Mouse (Mus musculus): ENCODE measurements around the gene Syne1. TPM values are rescaled to one million over a fixed set of nuclear protein-coding genes. Genes with fewer than 3 reads are reported as not detected.

Gene Syne1
- polyA plus RNA-seq, 1 experiment from 2014 or later: 2.5 TPM

DNA sequence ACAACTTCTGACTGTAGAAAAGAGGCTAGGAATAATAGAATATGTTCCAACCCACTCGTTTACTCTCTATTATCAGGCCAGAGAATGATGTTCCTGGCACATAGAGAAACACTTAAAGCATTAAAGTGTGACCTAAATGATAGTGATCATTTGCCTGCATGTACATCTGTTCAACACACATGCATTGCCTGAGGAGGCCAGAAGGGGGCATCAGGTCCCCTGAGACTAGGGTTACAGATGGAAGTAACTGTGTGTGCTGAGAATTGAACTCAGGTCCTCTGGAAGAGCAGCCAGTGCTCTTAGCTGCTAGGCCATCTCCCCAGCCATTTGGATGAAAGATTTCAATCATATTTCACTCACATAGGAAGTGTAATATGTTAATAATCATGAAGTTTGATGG lies 380.9 kb downstream of the Syne1 start:
- H3K36me3 ChIP-seq: peaks cover 25% of the 10 kb centered on the region
- ATAC-seq (ENCODE audit: low read depth) (no peak), DNase-seq (no peak)
- H3K9me3 ChIP-seq (replicated peaks): no peaks in the 10 kb centered on the region; the same call in 1 of the 2 replicates
- H3K27me3 ChIP-seq: no peaks in the 10 kb centered on the region
- no peak overlapping the region for H3K4me2 ChIP-seq
- no peak overlapping the region for H3K27ac ChIP-seq
- no peak overlapping the region for H3K9ac ChIP-seq
- WGBS (ENCODE audit: insufficient replicate concordance): 68% methylated on average over 1 of the region's 1 CpGs
- no peak overlapping the region for H3K4me3 ChIP-seq (replicated peaks)
- H3K4me1 ChIP-seq (replicated peaks): peaks cover 7% of the 10 kb centered on the region

- DNase-seq: no peak
- 57% methylated on average over 3 of the region's 3 CpGs for WGBS (ENCODE audit: insufficient replicate concordance)
- no peak for ATAC-seq (ENCODE audit: low read depth)
- no peaks in the 10 kb centered on the region for H3K27me3 ChIP-seq
- peaks cover 10% of the 10 kb centered on the region for H3K4me1 ChIP-seq (replicated peaks)
- H3K9ac ChIP-seq: no peak overlapping the region
- H3K9me3 ChIP-seq (replicated peaks): no peaks in the 10 kb centered on the region; the same call in 1 of the 2 replicates
- peaks cover 20% of the 10 kb centered on the region for H3K36me3 ChIP-seq
- H3K4me3 ChIP-seq (replicated peaks): no peak overlapping the region
- no peak overlapping the region for H3K27ac ChIP-seq
- no peak overlapping the region for H3K4me2 ChIP-seq
Observed at GRCm38 (mm10) chr10:5167481-5167880, 383.8 kb downstream of the Syne1 start.

- no peak overlapping the region for H3K27ac ChIP-seq
- no peaks in the 10 kb centered on the region for H3K27me3 ChIP-seq
- H3K36me3 ChIP-seq: peaks cover 11% of the 10 kb centered on the region
- DNase-seq (no peak), ATAC-seq (ENCODE audit: low read depth) (peak; percentile 69)
- H3K4me3 ChIP-seq (replicated peaks): no peak overlapping the region
- H3K4me1 ChIP-seq (replicated peaks): peaks cover 10% of the 10 kb centered on the region
- 19% methylated on average over 5 of the region's 5 CpGs for WGBS (ENCODE audit: insufficient replicate concordance)
- no peak overlapping the region for H3K4me2 ChIP-seq
- no peaks in the 10 kb centered on the region for H3K9me3 ChIP-seq (replicated peaks)
- H3K9ac ChIP-seq: no peak overlapping the region
Observed at GRCm38 (mm10) chr10:5165439-5165838, 385.8 kb downstream of the Syne1 start.

DNA sequence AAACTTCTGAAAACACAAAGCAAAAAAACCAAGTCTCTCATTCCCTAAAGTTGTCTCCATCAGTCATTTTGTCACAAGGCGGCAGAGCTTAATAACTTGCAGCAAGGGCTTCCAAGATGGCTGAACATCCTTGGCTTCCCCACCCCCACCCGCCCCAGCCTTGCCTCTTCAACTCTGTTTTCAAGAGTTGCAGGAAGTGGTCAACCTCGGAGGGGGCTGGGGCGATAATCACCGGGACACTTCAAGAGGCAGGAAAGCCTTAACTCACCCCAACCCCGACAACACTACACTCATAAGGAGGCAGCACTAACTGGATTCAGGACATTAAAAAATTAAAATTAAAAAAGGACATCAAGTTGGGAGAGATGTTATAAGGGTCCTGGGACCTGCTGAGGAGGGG lies 387.5 kb downstream of the Syne1 start:
- H3K27ac ChIP-seq: no peak overlapping the region
- no peak overlapping the region for H3K4me2 ChIP-seq
- H3K9ac ChIP-seq: no peak overlapping the region
- 0 out of 2 replicates have a peak, but pooled peaks cover 9% of the 10 kb centered on the region for H3K36me3 ChIP-seq
- H3K9me3 ChIP-seq (replicated peaks): no peaks in the 10 kb centered on the region
- H3K27me3 ChIP-seq: no peaks in the 10 kb centered on the region
- peaks cover 10% of the 10 kb centered on the region for H3K4me1 ChIP-seq (replicated peaks)
- no peak for ATAC-seq (ENCODE audit: low read depth)
- no peak for DNase-seq
- no peak overlapping the region for H3K4me3 ChIP-seq (replicated peaks)
- WGBS (ENCODE audit: insufficient replicate concordance): 19% methylated on average over 6 of the region's 6 CpGs

DNA sequence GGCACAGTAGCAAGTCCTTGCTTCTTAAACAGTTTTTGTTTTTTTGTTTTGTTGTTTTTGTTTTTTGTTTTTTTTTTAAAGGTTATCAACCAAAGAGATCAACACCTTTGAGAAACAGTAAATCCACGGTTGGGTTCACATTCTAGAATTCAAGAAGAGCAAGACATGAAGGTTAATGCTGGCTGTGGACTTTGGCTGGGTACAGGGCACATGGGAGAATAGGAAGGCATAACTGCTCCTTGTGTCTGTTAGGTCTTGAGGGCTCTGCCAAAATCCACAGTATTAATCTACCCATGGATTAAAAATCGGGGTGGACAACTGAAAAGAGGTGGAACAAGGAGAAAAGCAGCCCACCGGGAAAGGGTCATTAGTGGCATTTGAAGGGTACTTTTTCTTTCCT lies 388.0 kb downstream of the Syne1 start:
- H3K36me3 ChIP-seq: 0 out of 2 replicates have a peak, but pooled peaks cover 4% of the 10 kb centered on the region
- H3K27me3 ChIP-seq: no peaks in the 10 kb centered on the region
- H3K4me2 ChIP-seq: no peak overlapping the region
- no peak for DNase-seq
- no peak overlapping the region for H3K4me3 ChIP-seq (replicated peaks)
- no peak for ATAC-seq (ENCODE audit: low read depth)
- no peaks in the 10 kb centered on the region for H3K9me3 ChIP-seq (replicated peaks)
- H3K4me1 ChIP-seq (replicated peaks): peaks cover 10% of the 10 kb centered on the region
- WGBS (ENCODE audit: insufficient replicate concordance): 70% methylated on average over 3 of the region's 3 CpGs
- H3K9ac ChIP-seq: no peak overlapping the region
- H3K27ac ChIP-seq: no peak overlapping the region

DNA sequence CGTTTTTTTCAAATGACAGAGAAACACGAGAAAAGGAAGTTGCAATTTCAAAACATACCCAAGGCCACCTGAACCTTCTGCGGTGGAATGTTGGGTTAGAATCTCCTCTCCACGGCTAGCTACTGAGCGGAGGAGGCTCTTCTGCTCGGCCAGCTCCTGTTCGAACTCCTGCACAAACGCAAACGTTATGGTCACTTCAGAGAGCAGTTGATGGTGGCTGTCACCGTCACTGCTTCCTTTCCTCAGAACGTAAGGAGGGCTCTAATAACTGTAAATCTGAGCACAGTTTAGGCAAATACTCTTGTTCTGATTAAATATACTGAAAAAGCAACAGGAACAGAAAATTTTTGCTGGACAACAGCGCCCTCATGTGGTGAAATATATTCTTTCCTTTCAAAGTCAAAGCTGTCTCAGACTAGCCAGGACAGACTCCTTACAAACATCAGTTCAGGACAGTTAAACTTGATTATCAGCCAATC lies 389.8 kb downstream of the Syne1 start:
- ATAC-seq (ENCODE audit: low read depth) (no peak), DNase-seq (peak; percentile 14)
- H3K4me2 ChIP-seq: no peak overlapping the region
- peaks cover 10% of the 10 kb centered on the region for H3K4me1 ChIP-seq (replicated peaks)
- WGBS (ENCODE audit: insufficient replicate concordance): 50% methylated on average over 12 of the region's 12 CpGs
- H3K27me3 ChIP-seq: no peaks in the 10 kb centered on the region
- no peak overlapping the region for H3K4me3 ChIP-seq (replicated peaks)
- no peak overlapping the region for H3K9ac ChIP-seq
- 0 out of 2 replicates have a peak, but pooled peaks cover 3% of the 10 kb centered on the region for H3K36me3 ChIP-seq
- H3K27ac ChIP-seq: no peak overlapping the region
- no peaks in the 10 kb centered on the region for H3K9me3 ChIP-seq (replicated peaks)

DNA sequence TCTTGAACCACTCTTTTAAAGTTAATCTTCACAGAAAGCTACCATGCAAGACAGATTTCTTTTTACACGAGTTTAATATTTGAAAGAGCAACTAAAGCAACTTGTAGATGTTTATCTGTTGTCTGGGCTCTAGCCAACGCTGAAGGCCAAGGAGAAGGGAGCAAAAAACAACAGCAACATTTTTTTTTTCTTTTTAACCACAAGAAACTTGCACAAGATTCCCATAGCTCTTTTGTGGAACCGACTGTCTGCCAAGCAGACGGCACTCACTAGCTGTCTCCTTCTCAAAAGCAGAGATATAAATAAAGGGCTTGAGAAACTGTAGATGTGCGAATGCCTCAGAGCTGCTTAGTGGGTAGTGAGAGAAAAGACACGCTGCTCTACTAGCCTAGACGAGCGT lies 391.6 kb downstream of the Syne1 start:
- Histone ChIP-seq H3K27ac (no peak overlapping the region), H3K9me3 (replicated peaks) (no peaks in the 10 kb centered on the region), H3K4me2 (no peak overlapping the region), H3K4me1 (replicated peaks) (no peaks in the 10 kb centered on the region; the same call in 1 of the 2 replicates), H3K27me3 (no peaks in the 10 kb centered on the region), H3K9ac (no peak overlapping the region), H3K36me3 (0 out of 2 replicates have a peak, but pooled peaks cover 6% of the 10 kb centered on the region), H3K4me3 (replicated peaks) (no peak overlapping the region)
- WGBS (ENCODE audit: insufficient replicate concordance): 53% methylated on average over 8 of the region's 8 CpGs
- ATAC-seq (ENCODE audit: low read depth) (no peak), DNase-seq (no peak)

DNA sequence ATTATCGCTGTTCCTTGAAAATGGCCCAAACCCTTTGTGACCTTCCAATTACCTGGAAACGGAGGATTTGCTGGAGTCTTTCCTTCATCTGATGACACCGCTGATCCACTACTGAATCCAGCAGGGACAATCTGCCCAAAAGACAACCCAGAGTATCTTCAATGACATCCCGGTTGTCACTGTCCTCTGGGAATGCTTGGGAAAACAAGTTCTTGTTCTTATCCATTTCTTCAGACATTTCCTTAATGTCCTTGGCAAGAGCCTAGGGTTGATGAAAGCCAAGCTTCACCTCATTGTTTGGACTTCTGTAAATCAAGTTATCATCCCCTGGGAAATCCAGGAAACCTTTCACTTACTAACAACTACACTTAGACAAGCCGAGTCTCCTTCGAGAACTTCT lies 398.2 kb downstream of the Syne1 start:
- no peaks in the 10 kb centered on the region for H3K9me3 ChIP-seq (replicated peaks)
- DNase-seq (no peak), ATAC-seq (ENCODE audit: low read depth) (no peak)
- no peaks in the 10 kb centered on the region for H3K27me3 ChIP-seq
- H3K4me1 ChIP-seq (replicated peaks): no peaks in the 10 kb centered on the region
- no peak overlapping the region for H3K4me3 ChIP-seq (replicated peaks)
- no peak overlapping the region for H3K9ac ChIP-seq
- H3K36me3 ChIP-seq: 0 out of 2 replicates have a peak, but pooled peaks cover 6% of the 10 kb centered on the region
- 84% methylated on average over 6 of the region's 6 CpGs for WGBS (ENCODE audit: insufficient replicate concordance)
- no peak overlapping the region for H3K27ac ChIP-seq
- no peak overlapping the region for H3K4me2 ChIP-seq

- WGBS (ENCODE audit: insufficient replicate concordance): 80% methylated on average over 5 of the region's 5 CpGs
- no peak for DNase-seq
- no peak for ATAC-seq (ENCODE audit: low read depth)
- no peak overlapping the region for H3K4me3 ChIP-seq (replicated peaks)
- H3K27me3 ChIP-seq: no peaks in the 10 kb centered on the region
- no peak overlapping the region for H3K27ac ChIP-seq
- H3K4me2 ChIP-seq: no peak overlapping the region
- H3K36me3 ChIP-seq: peaks cover 10% of the 10 kb centered on the region
- H3K9ac ChIP-seq: no peak overlapping the region
- no peaks in the 10 kb centered on the region for H3K4me1 ChIP-seq (replicated peaks)
- H3K9me3 ChIP-seq (replicated peaks): no peaks in the 10 kb centered on the region
Observed at GRCm38 (mm10) chr10:5141471-5141870, 409.8 kb downstream of the Syne1 start.

- ATAC-seq (ENCODE audit: low read depth) (no peak), DNase-seq (no peak)
- no peaks in the 10 kb centered on the region for H3K4me1 ChIP-seq (replicated peaks)
- H3K4me2 ChIP-seq: no peak overlapping the region
- H3K27me3 ChIP-seq: no peaks in the 10 kb centered on the region
- H3K9me3 ChIP-seq (replicated peaks): no peaks in the 10 kb centered on the region
- WGBS (ENCODE audit: insufficient replicate concordance): 64% methylated on average over 4 of the region's 4 CpGs
- peaks cover 10% of the 10 kb centered on the region for H3K36me3 ChIP-seq
- H3K4me3 ChIP-seq (replicated peaks): no peak overlapping the region
- H3K27ac ChIP-seq: no peak overlapping the region
- no peak overlapping the region for H3K9ac ChIP-seq
Observed at GRCm38 (mm10) chr10:5139932-5140264, 411.4 kb downstream of the Syne1 start.

GRCm38 (mm10) chr10:5139246-5139931 lies 411.9 kb downstream of the Syne1 start:
- Histone ChIP-seq H3K9me3 (replicated peaks) (no peaks in the 10 kb centered on the region), H3K4me2 (no peak overlapping the region), H3K4me1 (replicated peaks) (no peaks in the 10 kb centered on the region), H3K9ac (no peak overlapping the region), H3K27ac (no peak overlapping the region), H3K4me3 (replicated peaks) (no peak overlapping the region), H3K36me3 (peaks cover 10% of the 10 kb centered on the region), H3K27me3 (no peaks in the 10 kb centered on the region)
- WGBS (ENCODE audit: insufficient replicate concordance): 71% methylated on average over 3 of the region's 3 CpGs
- ATAC-seq (ENCODE audit: low read depth) (no peak), DNase-seq (no peak)

GRCm38 (mm10) chr10:5132050-5132449 lies 419.2 kb downstream of the Syne1 start:
- WGBS (ENCODE audit: insufficient replicate concordance): 74% methylated on average over 3 of the region's 3 CpGs
- H3K4me2 ChIP-seq: no peak overlapping the region
- no peaks in the 10 kb centered on the region for H3K4me1 ChIP-seq (replicated peaks)
- DNase-seq (no peak), ATAC-seq (ENCODE audit: low read depth) (no peak)
- H3K36me3 ChIP-seq: peaks cover under 1% of the 10 kb centered on the region; the same call in 1 of the 2 replicates
- H3K9ac ChIP-seq: no peak overlapping the region
- no peak overlapping the region for H3K27ac ChIP-seq
- no peaks in the 10 kb centered on the region for H3K27me3 ChIP-seq
- H3K9me3 ChIP-seq (replicated peaks): no peaks in the 10 kb centered on the region
- H3K4me3 ChIP-seq (replicated peaks): no peak overlapping the region
